Mouse (Mus musculus): Measurements from ENCODE around the gene Baz2a. TPM values are rescaled to one million over a fixed set of nuclear protein-coding genes. Genes with fewer than 3 reads are reported as not detected.
A peak's percentile ranks its signal among the peaks of the same experiment; 100 is the strongest.
"Not testable (repeated sequence)": the region's sequence is repeated elsewhere in the genome, so short reads cannot be mapped to it uniquely, and the experiment has no call there.

Gene Baz2a
- polyA plus RNA-seq, 1 experiment from 2014 or later: 26.2 TPM

- Histone ChIP-seq H3K4me1 (ENCODE audit: insufficient read depth) (0 out of 2 replicates have a peak, but pooled peaks cover 3% of the 10 kb centered on the region), H3K9ac (no peak overlapping the region), H3K27ac (ENCODE audit: low read depth) (peak overlapping the region; percentile 14; the same call in 1 of the 2 replicates), H3K4me3 (ENCODE audit: low read depth, low read length) (no peak overlapping the region), H3K27me3 (ENCODE audit: insufficient read depth, low read length) (no peaks in the 10 kb centered on the region), H3K4me2 (no peak overlapping the region), H3K9me3 (ENCODE audit: low read depth, low read length) (no peaks in the 10 kb centered on the region), H3K36me3 (ENCODE audit: insufficient read depth) (peaks cover 4% of the 10 kb centered on the region; the same call in 1 of the 2 replicates)
- WGBS: 74% methylated on average over 14 of the region's 14 CpGs
- no peak for TF ChIP-seq CTCF (IDR thresholded peaks at IDR 0.05; ENCODE audit: low read depth)
- peak; percentile 75 for DNase-seq
- no peak for ATAC-seq (ENCODE audit: insufficient read depth)
Observed at GRCm38 (mm10) chr10:128150941-128151340, 59.6 kb downstream of the Baz2a start.

GRCm38 (mm10) chr10:128153978-128154377, 62.6 kb downstream of the Baz2a start:
- TF ChIP-seq CTCF (IDR thresholded peaks at IDR 0.05; ENCODE audit: low read depth): no peak
- H3K27ac ChIP-seq (ENCODE audit: low read depth): no peak overlapping the region

GRCm38 (mm10) chr10:128165726-128166125, 74.3 kb downstream of the Baz2a start:
- not testable (repeated sequence) for H3K9ac ChIP-seq; H3K36me3 ChIP-seq (ENCODE audit: insufficient read depth); H3K9me3 ChIP-seq (ENCODE audit: low read depth, low read length); H3K4me2 ChIP-seq; H3K4me3 ChIP-seq (ENCODE audit: low read depth, low read length); ATAC-seq (ENCODE audit: insufficient read depth); DNase-seq; H3K4me1 ChIP-seq (ENCODE audit: insufficient read depth); H3K27ac ChIP-seq (ENCODE audit: low read depth); H3K27me3 ChIP-seq (ENCODE audit: insufficient read depth, low read length)
- WGBS: 64% methylated on average over 2 of the region's 3 CpGs

More at GRCm38 (mm10) chr10:128153978-128154377, 62.6 kb downstream of the Baz2a start:
- H3K4me2 ChIP-seq: no peak overlapping the region
- 58% methylated on average over 3 of the region's 3 CpGs for WGBS
- no peaks in the 10 kb centered on the region for H3K27me3 ChIP-seq (ENCODE audit: insufficient read depth, low read length)
- H3K36me3 ChIP-seq (ENCODE audit: insufficient read depth): peaks cover 4% of the 10 kb centered on the region; the same call in 1 of the 2 replicates
- H3K9me3 ChIP-seq (ENCODE audit: low read depth, low read length): no peaks in the 10 kb centered on the region
- DNase-seq: peak; percentile 65
- H3K4me1 ChIP-seq (ENCODE audit: insufficient read depth): 0 out of 2 replicates have a peak, but pooled peaks cover 3% of the 10 kb centered on the region
- H3K4me3 ChIP-seq (ENCODE audit: low read depth, low read length): no peak overlapping the region
- ATAC-seq (ENCODE audit: insufficient read depth): no peak
- H3K9ac ChIP-seq: no peak overlapping the region

- Histone ChIP-seq H3K9ac (no peak overlapping the region), H3K27ac (ENCODE audit: low read depth) (peak overlapping the region; percentile 69; the same call in 1 of the 2 replicates), H3K9me3 (ENCODE audit: low read depth, low read length) (no peaks in the 10 kb centered on the region), H3K36me3 (ENCODE audit: insufficient read depth) (no peaks in the 10 kb centered on the region), H3K4me3 (ENCODE audit: low read depth, low read length) (no peak overlapping the region), H3K27me3 (ENCODE audit: insufficient read depth, low read length) (no peaks in the 10 kb centered on the region), H3K4me2 (no peak overlapping the region), H3K4me1 (ENCODE audit: insufficient read depth) (no peaks in the 10 kb centered on the region)
- no peak for TF ChIP-seq CTCF (IDR thresholded peaks at IDR 0.05; ENCODE audit: low read depth)
- 29% methylated on average over 6 of the region's 6 CpGs for WGBS
- DNase-seq (peak; percentile 51), ATAC-seq (ENCODE audit: insufficient read depth) (no peak)
Observed at GRCm38 (mm10) chr10:128167091-128167490, 75.7 kb downstream of the Baz2a start.

GRCm38 (mm10) chr10:128171348-128171747, 80.0 kb downstream of the Baz2a start:
- not testable (repeated sequence) for ATAC-seq (ENCODE audit: insufficient read depth); DNase-seq; H3K27me3 ChIP-seq (ENCODE audit: insufficient read depth, low read length); H3K27ac ChIP-seq (ENCODE audit: low read depth); H3K9me3 ChIP-seq (ENCODE audit: low read depth, low read length); H3K36me3 ChIP-seq (ENCODE audit: insufficient read depth); H3K4me1 ChIP-seq (ENCODE audit: insufficient read depth); H3K9ac ChIP-seq; H3K4me3 ChIP-seq (ENCODE audit: low read depth, low read length); H3K4me2 ChIP-seq
- 96% methylated on average over 10 of the region's 10 CpGs for WGBS

- H3K9me3 ChIP-seq (ENCODE audit: low read depth, low read length): no peaks in the 10 kb centered on the region
- H3K36me3 ChIP-seq (ENCODE audit: insufficient read depth): no peaks in the 10 kb centered on the region
- H3K27me3 ChIP-seq (ENCODE audit: insufficient read depth, low read length): no peaks in the 10 kb centered on the region
- H3K4me2 ChIP-seq: peak overlapping the region; percentile 82
- 9% methylated on average over 3 of the region's 3 CpGs for WGBS
- H3K9ac ChIP-seq: peak overlapping the region; percentile 63
- TF ChIP-seq CTCF (IDR thresholded peaks at IDR 0.05; ENCODE audit: low read depth): no peak
- H3K4me3 ChIP-seq (ENCODE audit: low read depth, low read length): peak overlapping the region; percentile 70
- ATAC-seq (ENCODE audit: insufficient read depth) (peak; percentile 19; the same call in 1 of the 2 replicates), DNase-seq (peak; percentile 23)
- H3K4me1 ChIP-seq (ENCODE audit: insufficient read depth): peaks cover 10% of the 10 kb centered on the region
- H3K27ac ChIP-seq (ENCODE audit: low read depth): peak overlapping the region; percentile 89; the same call in 1 of the 2 replicates
Observed at GRCm38 (mm10) chr10:128175302-128175701, 83.9 kb downstream of the Baz2a start.

- peak; percentile 84 for ATAC-seq (ENCODE audit: insufficient read depth)
- peak overlapping the region; percentile 63 for H3K9ac ChIP-seq
- H3K9me3 ChIP-seq (ENCODE audit: low read depth, low read length): no peaks in the 10 kb centered on the region
- H3K4me2 ChIP-seq: peak overlapping the region; percentile 82
- H3K27me3 ChIP-seq (ENCODE audit: insufficient read depth, low read length): no peaks in the 10 kb centered on the region
- DNase-seq: peak; percentile 92
- under 1% methylated on average over 17 of the region's 17 CpGs for WGBS
- H3K4me1 ChIP-seq (ENCODE audit: insufficient read depth): peaks cover 10% of the 10 kb centered on the region
- TF ChIP-seq CTCF (IDR thresholded peaks at IDR 0.05; ENCODE audit: low read depth): no peak
- no peaks in the 10 kb centered on the region for H3K36me3 ChIP-seq (ENCODE audit: insufficient read depth)
- H3K27ac ChIP-seq (ENCODE audit: low read depth): peak overlapping the region; percentile 89
- peak overlapping the region; percentile 70 for H3K4me3 ChIP-seq (ENCODE audit: low read depth, low read length)
Observed at GRCm38 (mm10) chr10:128175996-128176755, 84.8 kb downstream of the Baz2a start.

Measured in lung, embryonic 14.5 days (tissue).